Mouse (Mus musculus) CD4-positive helper T cell, adult 2 months (primary cell): Measurements from ENCODE around the gene Aacs.
"Not testable (repeated sequence)": the region's sequence is repeated elsewhere in the genome, so short reads cannot be mapped to it uniquely, and the experiment has no call there.

ENCODE experiments used
- DNase-seq: peaks from one replicate; pipeline ENCODE4 v3.0.0-alpha.2; 2012; ENCODE audit warnings: low read depth, missing footprints, low spot score

Aacs gene

GRCm38 (mm10) chr5:125465192-125465591, 10.4 kb upstream of the Aacs start:
- no peak for DNase-seq

- DNase-seq: peak; percentile 99
These were observed 9.9 kb upstream of the Aacs start for GRCm38 (mm10) chr5:125465701-125466106.

GRCm38 (mm10) chr5:125466483-125466882, 9.1 kb upstream of the Aacs start:
- no peak for DNase-seq

GRCm38 (mm10) chr5:125467261-125467660, 8.4 kb upstream of the Aacs start:
- no peak for DNase-seq

GRCm38 (mm10) chr5:125470713-125471112, 4.9 kb upstream of the Aacs start:
- DNase-seq: no peak

- no peak for DNase-seq
These were observed 2.7 kb upstream of the Aacs start for GRCm38 (mm10) chr5:125472796-125473475.

GRCm38 (mm10) chr5:125475030-125475429, 584 bp upstream of the Aacs start:
- no peak for DNase-seq

- no peak for DNase-seq
These were observed 642 bp downstream of the Aacs start for GRCm38 (mm10) chr5:125476286-125476625.

GRCm38 (mm10) chr5:125476799-125477198, 1.2 kb downstream of the Aacs start:
- no peak for DNase-seq

GRCm38 (mm10) chr5:125477533-125477932, 1.9 kb downstream of the Aacs start:
- DNase-seq: no peak

- DNase-seq: no peak
These were observed 2.4 kb downstream of the Aacs start for GRCm38 (mm10) chr5:125478037-125478436.

GRCm38 (mm10) chr5:125479376-125479775, 3.8 kb downstream of the Aacs start:
- DNase-seq: no peak

GRCm38 (mm10) chr5:125480434-125481231, 5.0 kb downstream of the Aacs start:
- DNase-seq: no peak

- DNase-seq: no peak
These were observed 6.9 kb downstream of the Aacs start for GRCm38 (mm10) chr5:125482474-125482873.

- DNase-seq: no peak
These were observed 8.3 kb downstream of the Aacs start for GRCm38 (mm10) chr5:125483712-125484611.

- DNase-seq: no peak
These were observed 9.6 kb downstream of the Aacs start for GRCm38 (mm10) chr5:125485031-125485778.

- no peak for DNase-seq
These were observed 10.5 kb downstream of the Aacs start for GRCm38 (mm10) chr5:125486088-125486487.

GRCm38 (mm10) chr5:125487375-125488115, 11.9 kb downstream of the Aacs start:
- no peak for DNase-seq

- no peak for DNase-seq
These were observed 12.5 kb downstream of the Aacs start for GRCm38 (mm10) chr5:125488116-125488455.

- not testable (repeated sequence) for DNase-seq
These were observed 13.3 kb downstream of the Aacs start for GRCm38 (mm10) chr5:125488953-125489352.

GRCm38 (mm10) chr5:125491107-125491506, 15.5 kb downstream of the Aacs start:
- DNase-seq: no peak
